Mouse (Mus musculus): ENCODE measurements at regions not wholly inside any gene's neighbourhood (a gene's known extent, or its start where the extent isn't known, plus 50 kb on each side); places are given as distances from the start of the nearest gene placed in this dataset.
"Not testable (repeated sequence)": the region's sequence is repeated elsewhere in the genome, so short reads cannot be mapped to it uniquely, and the experiment has no call there.

GRCm38 (mm10) chr15:14253602-14254301 lies 1080.3 kb upstream of the Cdh6 start:
- DNase-seq (ENCODE audit: low read depth, low spot score) = no peak

GRCm38 (mm10) chr15:14251773-14252172 lies 1078.3 kb upstream of the Cdh6 start:
- no peak for DNase-seq (ENCODE audit: low read depth, low spot score)

DNA sequence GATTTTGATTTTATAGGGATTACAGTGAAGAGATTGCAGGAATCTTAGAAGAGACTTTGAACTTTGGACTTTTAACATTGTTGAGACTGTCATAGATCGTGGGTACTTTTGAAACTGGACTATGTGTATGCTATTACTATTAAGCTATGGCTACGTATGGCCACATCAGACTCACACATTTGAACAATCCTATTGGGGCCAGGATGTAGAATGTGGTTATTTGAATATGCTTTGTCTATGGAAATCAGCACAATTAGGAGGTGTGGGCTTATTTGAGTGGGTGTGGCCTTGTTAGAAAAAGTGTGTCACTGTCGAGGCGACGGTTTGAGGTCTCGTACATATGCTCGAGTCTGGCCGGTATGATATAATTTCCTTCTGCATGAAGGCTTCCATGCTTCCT lies 1041.8 kb upstream of the Cdh6 start:
- DNase-seq (ENCODE audit: low read depth, low spot score) = no peak

DNA sequence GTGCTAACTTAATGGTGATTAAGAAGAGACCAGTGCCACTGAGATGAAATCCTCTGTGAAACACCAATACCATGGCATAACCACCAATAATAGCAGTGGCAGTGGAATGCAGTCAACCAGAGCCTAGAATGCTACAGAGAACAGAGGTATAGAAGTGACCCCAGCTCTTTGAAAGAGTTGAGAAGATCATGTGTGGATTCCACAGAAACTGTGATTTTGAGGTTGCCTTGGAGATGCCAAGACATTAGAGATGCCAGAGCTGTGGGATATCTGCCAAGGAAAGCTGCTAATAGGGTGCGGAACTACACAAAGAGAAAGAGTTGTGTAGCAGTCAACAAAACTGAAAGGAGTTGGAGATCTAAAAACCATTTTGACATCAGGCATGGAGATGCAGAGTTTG lies 1041.3 kb upstream of the Cdh6 start:
- no peak for DNase-seq (ENCODE audit: low read depth, low spot score)

DNA sequence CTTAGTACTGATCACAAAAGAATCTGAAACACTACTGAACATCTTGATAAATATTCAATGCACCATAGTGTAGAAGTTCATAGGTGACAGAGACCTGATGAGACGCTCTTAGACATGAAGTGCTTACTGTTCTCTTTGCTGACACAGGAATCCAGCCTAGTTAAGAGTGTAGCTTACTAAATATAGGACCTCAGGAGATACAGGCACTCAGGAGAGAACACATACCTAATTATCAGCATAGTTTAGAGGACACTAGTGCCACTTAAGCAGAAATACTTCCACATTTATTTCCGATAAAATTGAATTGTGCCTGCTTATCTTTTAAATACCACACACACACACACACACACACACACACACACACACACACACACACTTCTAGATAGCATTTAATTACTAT lies 1004.0 kb upstream of the Cdh6 start:
- no peak for DNase-seq (ENCODE audit: low read depth, low spot score)

DNA sequence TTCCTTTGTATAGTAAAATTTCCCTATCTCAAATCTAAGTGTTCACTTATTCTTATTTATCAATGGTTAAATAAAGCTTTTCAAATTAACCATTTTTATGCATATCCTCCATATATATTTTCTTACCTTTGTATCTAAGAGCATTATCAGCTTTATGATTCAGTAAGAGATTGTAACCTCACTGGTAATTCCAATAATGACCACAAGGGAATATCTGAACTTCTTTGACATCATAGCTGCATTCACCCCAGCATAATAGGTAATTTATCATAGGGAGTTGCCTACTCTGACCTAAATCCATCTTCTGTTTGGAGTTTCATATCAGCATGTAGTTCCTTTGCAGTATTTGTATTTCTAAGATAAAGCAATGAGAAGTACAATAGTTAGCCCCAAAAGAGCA lies 963.9 kb upstream of the Cdh6 start:
- DNase-seq (ENCODE audit: low read depth, low spot score) = no peak

- no peak for DNase-seq (ENCODE audit: low read depth, low spot score)
Measured at GRCm38 (mm10) chr15:14123829-14124228, 950.4 kb upstream of the Cdh6 start.

DNA sequence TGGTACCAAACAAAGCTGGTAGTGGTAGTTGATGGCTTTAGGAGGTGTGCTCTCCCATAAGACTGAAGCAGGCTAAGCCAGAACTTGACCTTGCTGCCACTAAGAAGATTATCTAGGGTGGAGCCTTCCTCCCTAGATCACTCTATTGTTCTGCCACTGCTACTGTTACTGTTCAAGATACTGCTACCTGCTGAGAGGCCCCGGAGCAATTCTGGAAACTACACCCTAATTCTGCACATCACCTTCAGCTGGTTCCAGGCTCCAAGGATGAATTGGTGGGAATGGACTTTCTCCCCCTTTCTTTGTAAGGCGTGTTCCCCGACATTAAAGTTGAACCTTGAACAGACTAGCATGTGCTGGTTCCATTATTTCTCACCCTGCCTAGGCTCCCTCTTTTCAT lies 944.8 kb upstream of the Cdh6 start:
- not testable (repeated sequence) for DNase-seq (ENCODE audit: low read depth, low spot score)

- DNase-seq (ENCODE audit: low read depth, low spot score) = no peak
Measured at GRCm38 (mm10) chr15:14101757-14102156, 928.3 kb upstream of the Cdh6 start.

- DNase-seq (ENCODE audit: low read depth, low spot score) = peak; percentile 5
Measured at GRCm38 (mm10) chr15:14051872-14052271, 878.4 kb upstream of the Cdh6 start.

Measured in telencephalon, adult 2 months (tissue).